Mouse (Mus musculus) embryonic fibroblast, embryonic 13.5 days (primary cell): ENCODE measurements around the gene Txndc17.

ENCODE experiments used
- CTCF ChIP-seq: IDR thresholded peaks from 2 replicates; pipeline ENCODE4 v1.5.1; 2011; ENCODE audit warnings: mild to moderate bottlenecking, control low read depth, low read length, moderate library complexity, borderline replicate concordance; ENCODE audit not compliant: insufficient read depth
- POLR2A ChIP-seq: IDR thresholded peaks from 2 replicates; pipeline ENCODE4 v1.6.1; 2011; ENCODE audit warnings: low read depth, mild to moderate bottlenecking, control low read depth, low read length, moderate library complexity

GRCm38 (mm10) chr11:72206341-72207203, 775 bp upstream of the Txndc17 start, which contains the start of gene Gm43951:
- TF ChIP-seq CTCF, result no peak
- TF ChIP-seq POLR2A, result peak; percentile 17
